Mouse (Mus musculus): ENCODE data around the gene Pde6g. TPM values are rescaled to one million over a fixed set of nuclear protein-coding genes. Genes with fewer than 3 reads are reported as not detected.

The Pde6g gene
- polyA plus RNA-seq, 1 experiment = 0.14 TPM

DNA sequence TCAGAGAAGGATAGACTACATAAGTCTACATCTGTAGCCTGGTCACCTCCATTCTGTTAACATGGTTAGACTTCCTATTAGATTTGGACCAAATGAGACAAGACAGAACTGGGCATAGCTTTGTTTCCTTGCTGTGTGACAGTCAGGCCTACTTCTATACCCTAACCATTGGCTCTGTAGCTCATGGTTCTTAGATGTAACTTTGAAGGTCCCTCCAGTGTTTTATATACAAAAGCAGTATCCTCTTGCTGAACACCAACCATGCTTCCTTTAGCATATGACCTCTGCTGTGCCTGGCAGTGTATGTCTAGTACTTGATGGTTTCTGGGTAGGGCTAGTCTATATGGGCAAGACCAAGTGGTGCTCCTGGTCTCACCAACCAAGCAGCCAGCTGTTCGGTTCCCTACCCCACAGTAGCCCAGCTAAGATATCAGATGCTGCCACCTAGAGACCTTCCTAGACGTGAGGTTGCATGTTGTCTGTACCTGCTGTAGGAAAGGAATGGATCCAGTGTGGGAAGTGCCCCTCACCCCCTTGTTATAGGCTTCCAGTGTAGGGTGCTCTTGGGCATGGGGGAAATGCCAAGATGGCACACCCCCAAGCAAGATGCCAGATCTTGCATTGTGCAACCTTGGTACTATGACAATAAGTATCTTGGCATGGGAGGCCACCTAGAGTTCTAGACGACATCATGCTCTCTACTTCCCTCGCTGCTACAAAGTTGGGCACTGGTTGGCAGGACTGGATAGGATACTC is 37.2 kb upstream of the Pde6g start:
- Histone ChIP-seq H3K27ac (ENCODE audit: insufficient read depth, low read length) (no peak overlapping the region), H3K4me3 (ENCODE audit: extremely low read depth, insufficient read depth, insufficient read length) (no peak overlapping the region), H3K4me1 (ENCODE audit: control insufficient read depth, insufficient read depth, insufficient read length) (peaks cover 12% of the 10 kb centered on the region; the same call in 1 of the 2 replicates), H3K27me3 (ENCODE audit: control insufficient read depth, insufficient read depth, low read length) (no peaks in the 10 kb centered on the region), H3K36me3 (ENCODE audit: control insufficient read depth, insufficient read depth, low read length) (peaks cover 16% of the 10 kb centered on the region; the same call in 1 of the 2 replicates)
- WGBS = 52% methylated on average over 4 of the region's 4 CpGs
- TF ChIP-seq CTCF (IDR thresholded peaks at IDR 0.05; ENCODE audit: extremely low read depth, insufficient read depth, insufficient read length, insufficient replicate concordance) = no peak
- TF ChIP-seq POLR2A (IDR thresholded peaks at IDR 0.05; ENCODE audit: low read depth, low read length) = no peak
- no peak for DNase-seq (ENCODE audit: low read depth in 1 of 2, low spot score in 2 of 2)

DNA sequence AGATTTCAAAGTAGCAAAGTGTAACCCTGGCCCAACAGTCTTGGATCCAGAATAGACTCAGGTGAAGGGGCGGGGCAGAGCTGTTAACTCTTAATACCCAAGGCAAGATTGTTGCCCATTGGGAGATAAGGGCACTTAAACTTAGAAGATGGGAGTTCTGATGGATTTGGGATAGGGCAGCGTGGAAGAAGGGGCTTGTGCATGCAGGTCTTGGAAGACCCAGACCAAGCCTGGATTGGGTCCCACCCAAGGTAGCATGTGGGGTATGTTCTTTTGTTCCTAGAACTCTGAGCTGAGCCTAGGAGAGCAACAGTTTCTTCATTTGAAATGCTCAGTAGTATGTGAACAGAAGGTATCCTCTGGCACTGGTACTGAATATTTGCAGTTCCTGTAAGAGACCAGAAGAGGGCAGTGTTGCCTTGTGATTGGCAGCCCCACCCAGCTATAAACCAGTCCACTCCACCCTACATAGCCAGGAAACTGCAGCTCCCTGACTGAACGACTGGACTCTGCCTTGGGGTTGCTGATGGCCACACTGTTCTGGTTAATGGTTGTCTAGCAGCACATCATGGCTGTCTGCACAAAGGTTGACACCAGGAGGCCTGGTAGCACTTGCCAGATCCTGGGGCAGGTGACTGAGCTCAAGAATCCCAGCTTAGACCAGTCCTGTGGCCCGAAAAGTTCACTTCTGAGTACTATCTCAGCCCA is 35.9 kb upstream of the Pde6g start:
- Histone ChIP-seq H3K27me3 (ENCODE audit: control insufficient read depth, insufficient read depth, low read length) (no peaks in the 10 kb centered on the region), H3K27ac (ENCODE audit: insufficient read depth, low read length) (no peak overlapping the region), H3K4me3 (ENCODE audit: extremely low read depth, insufficient read depth, insufficient read length) (no peak overlapping the region), H3K4me1 (ENCODE audit: control insufficient read depth, insufficient read depth, insufficient read length) (peaks cover 13% of the 10 kb centered on the region), H3K36me3 (ENCODE audit: control insufficient read depth, insufficient read depth, low read length) (peaks cover 14% of the 10 kb centered on the region; the same call in 1 of the 2 replicates)
- peak; percentile 56 to 65 for DNase-seq (ENCODE audit: low read depth in 1 of 2, low spot score in 2 of 2)
- 70% methylated on average over 4 of the region's 4 CpGs for WGBS
- TF ChIP-seq CTCF (IDR thresholded peaks at IDR 0.05; ENCODE audit: extremely low read depth, insufficient read depth, insufficient read length, insufficient replicate concordance) = peak; percentile 77; the same call in 1 of the 2 replicates
- TF ChIP-seq POLR2A (IDR thresholded peaks at IDR 0.05; ENCODE audit: low read depth, low read length) = no peak

DNA sequence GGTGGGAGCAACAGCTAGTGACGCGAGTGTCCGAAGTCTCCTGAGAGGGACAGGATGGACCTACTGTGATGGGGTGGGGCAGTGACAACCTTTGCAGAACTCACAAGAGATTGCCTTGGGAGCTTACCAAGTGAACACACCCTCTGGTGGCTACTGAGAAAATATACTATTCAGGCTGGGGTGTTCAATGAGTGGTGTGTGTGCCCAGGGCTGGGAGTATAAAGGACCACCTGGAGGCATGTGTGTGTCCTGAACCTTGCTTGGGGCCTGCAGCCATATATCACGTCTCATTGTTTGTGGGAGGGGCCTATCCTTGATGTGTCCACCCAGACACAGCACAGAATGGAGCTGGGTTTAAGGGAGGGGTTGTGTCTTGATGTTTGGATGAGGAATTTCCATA is 35.2 kb upstream of the Pde6g start:
- DNase-seq (ENCODE audit: low read depth in 1 of 2, low spot score in 2 of 2) = no peak
- Histone ChIP-seq H3K36me3 (ENCODE audit: control insufficient read depth, insufficient read depth, low read length) (peaks cover 14% of the 10 kb centered on the region; the same call in 1 of the 2 replicates), H3K4me1 (ENCODE audit: control insufficient read depth, insufficient read depth, insufficient read length) (peaks cover 15% of the 10 kb centered on the region), H3K27ac (ENCODE audit: insufficient read depth, low read length) (no peak overlapping the region), H3K27me3 (ENCODE audit: control insufficient read depth, insufficient read depth, low read length) (no peaks in the 10 kb centered on the region), H3K4me3 (ENCODE audit: extremely low read depth, insufficient read depth, insufficient read length) (no peak overlapping the region)
- 85% methylated on average over 4 of the region's 4 CpGs for WGBS
- TF ChIP-seq POLR2A (IDR thresholded peaks at IDR 0.05; ENCODE audit: low read depth, low read length) (no peak), CTCF (IDR thresholded peaks at IDR 0.05; ENCODE audit: extremely low read depth, insufficient read depth, insufficient read length, insufficient replicate concordance) (no peak)

DNA sequence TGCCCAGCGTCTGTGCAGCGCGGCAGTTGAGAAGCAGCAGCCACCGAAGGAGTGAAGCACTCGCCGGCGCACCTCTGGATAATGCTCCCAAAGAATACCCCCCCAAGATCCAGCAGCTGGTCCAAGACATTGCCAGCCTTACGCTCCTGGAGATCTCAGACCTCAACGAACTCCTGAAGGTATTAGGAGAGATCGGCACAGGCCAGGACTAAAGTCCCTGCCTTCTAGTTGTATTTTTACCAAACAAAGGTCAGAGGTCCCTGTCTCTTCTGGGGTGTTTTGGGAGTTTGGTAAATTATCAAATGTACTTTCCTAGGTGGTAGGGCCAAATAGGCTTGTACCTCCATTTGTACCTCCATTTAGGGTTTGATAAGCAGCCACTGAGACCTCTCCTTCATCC is 32.0 kb upstream of the Pde6g start:
- WGBS = 11% methylated on average over 10 of the region's 10 CpGs
- H3K4me1 ChIP-seq (ENCODE audit: control insufficient read depth, insufficient read depth, insufficient read length) = peaks cover 8% of the 10 kb centered on the region
- H3K27me3 ChIP-seq (ENCODE audit: control insufficient read depth, insufficient read depth, low read length) = no peaks in the 10 kb centered on the region
- H3K4me3 ChIP-seq (ENCODE audit: extremely low read depth, insufficient read depth, insufficient read length) = peak overlapping the region; percentile 87; the same call in 1 of the 2 replicates
- H3K27ac ChIP-seq (ENCODE audit: insufficient read depth, low read length) = no peak overlapping the region
- DNase-seq (ENCODE audit: low read depth in 1 of 2, low spot score in 2 of 2) = no peak
- H3K36me3 ChIP-seq (ENCODE audit: control insufficient read depth, insufficient read depth, low read length) = peaks cover 26% of the 10 kb centered on the region
- TF ChIP-seq CTCF (IDR thresholded peaks at IDR 0.05; ENCODE audit: extremely low read depth, insufficient read depth, insufficient read length, insufficient replicate concordance) (no peak), POLR2A (IDR thresholded peaks at IDR 0.05; ENCODE audit: low read depth, low read length) (no peak)

DNA sequence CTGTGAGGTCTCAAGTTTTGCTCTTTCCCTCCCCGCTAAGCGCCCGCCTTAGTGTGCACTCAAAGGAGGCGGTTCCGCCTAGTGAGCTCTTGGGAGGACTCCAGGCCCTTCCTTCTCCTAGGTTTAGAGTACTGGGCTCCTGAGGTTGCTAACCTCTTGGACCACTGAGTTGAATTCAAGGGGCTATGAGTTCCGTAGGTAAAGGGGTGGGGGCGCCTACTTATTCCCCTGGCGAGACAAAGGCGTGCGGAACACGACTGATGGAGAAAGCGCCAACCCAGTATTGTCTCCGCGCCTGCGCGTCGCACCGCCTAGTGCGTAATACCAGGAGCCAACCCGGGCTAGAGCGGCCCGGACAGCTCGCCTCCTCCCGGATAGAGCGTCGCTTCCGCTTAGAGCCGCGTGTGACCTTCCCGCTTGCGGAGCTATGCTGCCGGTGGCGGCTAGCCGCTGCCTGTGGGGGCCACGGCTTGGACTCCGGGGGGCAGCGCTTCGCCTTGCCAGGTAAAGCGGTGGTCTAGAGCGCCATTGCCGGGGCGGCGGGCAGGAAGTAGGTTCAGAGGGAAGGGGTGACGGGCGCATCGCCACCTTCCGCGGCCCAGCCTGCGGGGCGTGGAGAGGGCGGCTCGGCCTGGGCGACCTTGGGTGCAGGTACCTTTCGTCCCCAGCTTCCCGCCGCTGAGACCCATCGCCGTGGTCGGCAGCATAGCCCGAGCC is 31.1 kb upstream of the Pde6g start, which contains the start of gene Mrpl12:
Gene Mrpl12, plus strand, starts transcription at position 349 of the 717 bp plus-strand sequence.
- Histone ChIP-seq H3K27ac (ENCODE audit: insufficient read depth, low read length) (peak within 1 kb of the TSS; percentile 55), H3K27me3 (ENCODE audit: control insufficient read depth, insufficient read depth, low read length) (no peaks in the 10 kb centered on the region), H3K36me3 (ENCODE audit: control insufficient read depth, insufficient read depth, low read length) (peaks cover 31% of the 10 kb centered on the region), H3K4me3 (ENCODE audit: extremely low read depth, insufficient read depth, insufficient read length) (peak within 1 kb of the TSS; percentile 87), H3K4me1 (ENCODE audit: control insufficient read depth, insufficient read depth, insufficient read length) (peaks cover 6% of the 10 kb centered on the region)
- peak; percentile 86 to 88 for DNase-seq (ENCODE audit: low read depth in 1 of 2, low spot score in 2 of 2)
- WGBS = under 1% methylated on average over 60 of the region's 60 CpGs
- TF ChIP-seq CTCF (IDR thresholded peaks at IDR 0.05; ENCODE audit: extremely low read depth, insufficient read depth, insufficient read length, insufficient replicate concordance) (no peak), POLR2A (IDR thresholded peaks at IDR 0.05; ENCODE audit: low read depth, low read length) (peak; percentile 56; the same call in 1 of the 2 replicates)

DNA sequence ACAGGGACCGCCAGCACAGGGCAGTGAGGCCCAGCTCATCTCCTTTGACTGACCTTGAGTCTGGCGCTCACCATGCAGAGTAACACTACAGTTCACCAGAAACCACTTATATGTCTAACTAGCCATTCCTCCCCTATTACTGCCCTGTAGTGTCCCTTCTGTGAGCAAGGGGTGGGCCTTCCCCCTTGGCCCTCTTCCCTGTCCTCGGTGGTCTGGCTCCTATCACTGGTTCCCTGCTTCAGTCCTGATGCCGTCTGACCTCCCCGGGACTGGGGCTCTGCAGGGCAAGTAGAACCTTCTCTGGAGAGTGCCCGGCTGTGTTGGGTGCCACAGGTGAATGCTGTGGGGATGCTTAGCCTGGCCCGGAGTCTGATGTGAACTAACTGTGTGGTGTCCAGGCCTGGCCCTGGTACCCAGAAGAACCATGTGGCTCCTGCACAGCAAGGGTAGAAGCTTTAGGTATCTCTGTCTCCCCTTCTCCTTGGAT is 30.2 kb upstream of the Pde6g start:
- Histone ChIP-seq H3K36me3 (ENCODE audit: control insufficient read depth, insufficient read depth, low read length) (peaks cover 37% of the 10 kb centered on the region), H3K27ac (ENCODE audit: insufficient read depth, low read length) (no peak overlapping the region)

More for the DNA sequence above, 30.2 kb upstream of the Pde6g start:
- Histone ChIP-seq H3K4me1 (ENCODE audit: control insufficient read depth, insufficient read depth, insufficient read length) (peaks cover 5% of the 10 kb centered on the region), H3K27me3 (ENCODE audit: control insufficient read depth, insufficient read depth, low read length) (no peaks in the 10 kb centered on the region), H3K4me3 (ENCODE audit: extremely low read depth, insufficient read depth, insufficient read length) (no peak overlapping the region)
- DNase-seq (ENCODE audit: low read depth in 1 of 2, low spot score in 2 of 2) = no peak
- WGBS = 94% methylated on average over 7 of the region's 7 CpGs
- no peak for TF ChIP-seq CTCF (IDR thresholded peaks at IDR 0.05; ENCODE audit: extremely low read depth, insufficient read depth, insufficient read length, insufficient replicate concordance)
- no peak for TF ChIP-seq POLR2A (IDR thresholded peaks at IDR 0.05; ENCODE audit: low read depth, low read length)

All from spleen, adult 2 months (tissue).